Mouse (Mus musculus) spleen, adult 12 weeks (tissue): Measurements from ENCODE around the gene Efemp2.
A peak's percentile ranks its signal among the peaks of the same experiment; 100 is the strongest.

Experiments
- DNase-seq: peaks from one replicate; pipeline ENCODE4 v3.0.0; 2022; ENCODE audit warnings: low spot score

The Efemp2 gene

GRCm38 (mm10) chr19:5500330-5500875 is 26.6 kb downstream of the Efemp2 start:
- no peak for DNase-seq

- DNase-seq: no peak
Observed at GRCm38 (mm10) chr19:5503687-5504086, 29.9 kb downstream of the Efemp2 start, which contains the start of gene 1700020D05Rik. 1700020D05Rik (minus strand) TSS chr19:5503787.

GRCm38 (mm10) chr19:5510031-5511026 is 36.6 kb downstream of the Efemp2 start, which contains the start of gene Snx32:
Snx32 (minus strand) TSS chr19:5510538.
- peak; percentile 90 for DNase-seq

DNA sequence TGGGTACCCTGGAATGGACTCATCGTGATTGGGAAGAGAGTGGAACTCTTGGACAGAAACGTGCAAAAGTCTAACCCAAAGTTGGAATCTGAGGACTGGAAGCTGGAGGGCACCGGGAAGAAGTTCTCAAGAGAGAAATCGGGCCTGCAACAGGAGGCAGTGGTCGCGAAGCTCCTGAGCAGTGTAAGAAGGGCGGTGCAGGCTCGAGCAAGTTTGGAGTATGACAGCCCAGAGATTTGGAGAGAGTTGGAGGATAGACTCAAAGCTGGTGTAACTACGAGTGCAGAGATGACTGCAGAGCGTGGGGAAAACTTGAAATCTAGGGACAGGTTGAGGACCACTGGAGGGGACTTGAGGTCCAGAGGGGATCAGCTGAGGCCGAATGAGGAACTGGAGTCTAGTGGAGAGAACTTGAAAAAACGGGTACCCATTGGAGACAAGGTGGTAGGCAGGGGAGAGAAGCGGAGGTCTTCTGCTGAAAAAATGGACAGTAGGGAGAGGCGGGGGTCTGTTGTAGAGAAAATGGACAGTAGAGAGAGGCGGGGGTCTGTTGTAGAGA is 37.4 kb downstream of the Efemp2 start:
- peak; percentile 19 for DNase-seq

DNA sequence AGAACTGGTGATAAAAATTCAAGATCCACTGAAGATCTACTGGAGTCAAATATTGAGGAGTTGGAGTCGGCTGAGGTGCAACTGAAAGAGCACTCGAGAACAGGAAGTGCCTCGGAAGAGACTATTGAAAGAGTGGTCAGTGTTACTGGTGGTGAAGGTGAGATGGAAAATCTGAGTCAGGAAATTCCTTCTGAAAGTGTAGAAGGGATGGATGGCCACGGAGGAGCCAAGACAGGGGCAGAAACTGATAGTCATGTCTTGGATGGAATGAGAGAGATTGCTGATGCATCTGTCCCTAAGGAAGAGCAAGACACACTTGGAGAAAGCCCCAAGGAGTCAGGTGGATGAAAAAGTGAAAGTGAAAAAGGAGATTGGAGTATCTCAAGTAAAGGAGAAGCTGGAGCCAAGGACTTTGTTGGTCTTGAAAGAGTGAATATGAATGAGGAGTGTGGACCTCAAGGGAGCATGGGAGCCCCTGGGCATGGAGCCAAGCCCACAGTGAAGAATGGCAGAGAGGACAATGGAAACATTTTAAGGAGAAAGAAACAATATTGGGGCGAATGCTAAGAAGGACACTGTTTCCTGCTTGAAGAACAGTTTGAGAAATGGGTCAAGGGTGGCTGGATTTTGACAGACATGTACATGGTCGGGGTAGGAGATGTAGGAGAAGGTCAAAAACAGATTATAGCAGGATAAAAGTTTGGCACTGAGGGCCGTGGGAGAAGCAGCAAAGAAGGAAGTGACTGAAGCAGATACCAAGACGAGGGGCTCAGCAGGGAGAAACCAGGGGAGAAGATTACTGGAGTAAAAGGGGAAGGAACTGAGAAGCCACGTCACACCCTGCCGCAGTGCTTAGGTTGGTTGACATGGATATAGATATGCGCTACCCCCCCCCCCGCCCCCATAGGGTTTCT is 38.6 kb downstream of the Efemp2 start:
- no peak for DNase-seq

DNA sequence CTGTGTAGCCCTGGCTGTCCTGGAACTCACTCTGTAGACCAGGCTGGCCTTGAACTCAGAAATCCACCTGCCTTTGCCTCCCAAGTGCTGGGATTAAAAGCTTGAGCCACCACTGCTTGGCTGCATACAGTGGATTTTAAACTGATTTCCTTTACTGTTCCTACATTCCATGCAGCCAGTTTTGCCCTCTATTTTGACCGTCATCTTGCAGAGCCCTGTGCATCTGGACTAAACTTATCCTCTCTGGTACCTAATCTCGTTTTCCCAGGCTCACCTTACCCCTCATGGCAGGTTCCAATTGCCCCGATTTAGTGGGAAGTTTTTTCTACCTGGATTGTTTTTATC is 39.2 kb downstream of the Efemp2 start:
- no peak for DNase-seq

- DNase-seq: no peak
Observed at GRCm38 (mm10) chr19:5515840-5516777, 42.4 kb downstream of the Efemp2 start.

DNA sequence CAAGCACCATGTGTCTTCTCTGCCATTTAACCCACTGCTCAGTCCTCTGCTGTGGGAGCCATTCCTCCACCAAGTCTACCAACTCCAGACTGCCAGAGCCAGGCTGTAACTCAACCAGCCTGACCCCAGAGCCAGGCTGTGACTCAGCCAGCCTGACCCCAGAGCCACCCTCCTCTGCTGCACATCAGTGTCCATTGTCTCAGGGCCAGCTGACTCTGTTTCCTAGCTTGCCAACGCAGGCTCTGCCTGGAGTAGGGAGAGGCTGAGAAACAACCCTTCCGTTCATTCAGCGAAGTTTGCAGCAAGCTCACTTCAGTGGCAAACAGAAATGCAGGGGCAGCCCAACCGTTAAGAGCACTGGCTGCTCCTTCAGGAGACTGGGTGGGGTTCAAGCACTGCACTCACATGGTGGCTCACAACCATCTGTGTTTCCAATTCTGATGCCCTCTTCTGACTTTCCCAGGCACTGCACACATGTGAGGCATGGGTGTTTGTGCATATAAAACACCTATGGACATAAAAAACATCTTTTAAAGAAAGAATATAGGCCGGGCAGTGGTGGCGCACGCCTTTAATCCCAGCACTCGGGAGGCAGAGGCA is 43.3 kb downstream of the Efemp2 start:
- no peak for DNase-seq

DNA sequence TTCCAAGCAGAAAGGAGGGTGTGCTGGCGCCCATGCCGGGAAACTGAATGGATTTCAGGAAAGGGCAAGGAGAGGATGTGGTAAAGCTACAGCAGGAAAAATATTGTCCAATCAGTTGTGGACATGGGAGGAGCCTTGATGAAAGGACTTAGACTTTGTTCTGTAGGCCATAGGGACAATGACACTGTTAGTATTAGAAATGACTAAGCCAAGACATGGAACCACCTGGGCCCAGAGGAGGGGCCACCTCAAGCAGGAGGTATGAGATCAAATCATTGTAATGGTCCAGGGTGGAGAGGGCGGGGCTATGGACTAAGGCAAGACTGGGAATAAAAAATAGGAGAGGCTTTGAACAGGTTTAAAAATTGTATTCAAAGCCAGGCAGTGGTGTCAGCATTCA is 45.0 kb downstream of the Efemp2 start:
- no peak for DNase-seq

DNA sequence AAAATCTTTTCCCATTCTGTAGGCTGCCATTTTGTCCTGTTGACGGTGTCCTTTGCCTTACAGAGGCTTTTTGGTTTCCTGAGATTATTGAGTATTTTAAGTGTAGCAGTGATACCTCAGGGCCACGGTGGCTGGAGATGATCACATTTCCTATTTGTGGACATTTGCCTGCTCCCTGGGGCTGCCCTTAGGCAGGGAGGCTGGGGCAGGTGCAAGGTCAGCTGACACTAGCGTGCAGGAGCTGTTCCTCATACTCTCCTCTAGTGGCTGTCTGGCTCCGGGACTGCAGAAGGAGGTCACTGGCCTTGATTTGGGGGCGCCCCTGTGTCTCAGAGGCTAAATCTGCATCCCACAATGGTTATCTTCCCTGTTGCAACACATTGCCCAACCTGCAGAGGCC is 51.5 kb downstream of the Efemp2 start:
- DNase-seq: no peak

- peak; percentile 91 for DNase-seq
Observed at GRCm38 (mm10) chr19:5529325-5530137, 55.8 kb downstream of the Efemp2 start.

- no peak for DNase-seq
Observed at GRCm38 (mm10) chr19:5530138-5530524, 56.4 kb downstream of the Efemp2 start.
